Mouse (Mus musculus): ENCODE results near the gene Tex22.

Tex22 gene

GRCm38 (mm10) chr12:113060178-113060577, 14.1 kb upstream of the Tex22 start:
- no peak for DNase-seq

GRCm38 (mm10) chr12:113061606-113062005, 12.7 kb upstream of the Tex22 start:
- DNase-seq = no peak

DNA sequence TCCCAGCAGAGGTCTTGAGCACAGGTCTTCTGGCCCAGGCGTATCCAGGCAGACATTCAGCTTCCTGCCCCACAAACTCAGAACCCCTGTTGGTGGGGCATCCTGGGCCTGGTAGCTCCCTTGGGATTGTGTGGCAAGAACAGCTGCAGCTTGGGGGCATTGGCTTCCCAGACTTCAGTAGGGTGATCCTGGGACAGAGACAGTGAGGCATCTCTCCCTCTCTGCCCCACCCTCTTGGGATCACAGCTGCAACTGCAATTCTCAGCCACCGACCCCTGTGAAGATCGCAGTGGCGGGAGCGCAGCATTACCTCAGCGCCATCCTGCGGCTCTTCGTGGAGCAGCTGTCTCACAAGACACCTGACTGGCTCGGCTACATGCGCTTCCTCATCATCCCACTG, 12.1 kb upstream of the Tex22 start:
- DNase-seq = no peak

DNA sequence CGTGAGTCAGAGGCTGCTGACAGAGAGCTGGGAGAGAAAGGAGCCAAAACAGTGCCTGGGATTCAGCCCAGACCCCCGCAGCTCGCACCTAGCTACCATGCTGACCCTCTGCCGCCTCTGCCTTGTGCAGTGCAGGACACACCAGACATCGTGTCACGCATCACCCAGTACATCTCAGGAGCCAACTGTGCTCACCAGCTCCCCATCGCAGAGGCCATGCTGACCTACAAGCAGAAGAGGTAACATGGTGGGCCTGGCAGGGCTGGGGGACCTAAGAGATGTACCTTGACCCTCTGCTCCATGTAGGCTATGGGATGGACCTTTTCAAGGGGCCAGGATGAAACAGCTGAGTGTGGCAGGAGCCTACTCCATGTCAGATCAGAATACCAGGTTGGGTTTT, 10.6 kb upstream of the Tex22 start:
- DNase-seq = no peak

- DNase-seq = no peak
Measured at GRCm38 (mm10) chr12:113068002-113068401, 6.3 kb upstream of the Tex22 start.

DNA sequence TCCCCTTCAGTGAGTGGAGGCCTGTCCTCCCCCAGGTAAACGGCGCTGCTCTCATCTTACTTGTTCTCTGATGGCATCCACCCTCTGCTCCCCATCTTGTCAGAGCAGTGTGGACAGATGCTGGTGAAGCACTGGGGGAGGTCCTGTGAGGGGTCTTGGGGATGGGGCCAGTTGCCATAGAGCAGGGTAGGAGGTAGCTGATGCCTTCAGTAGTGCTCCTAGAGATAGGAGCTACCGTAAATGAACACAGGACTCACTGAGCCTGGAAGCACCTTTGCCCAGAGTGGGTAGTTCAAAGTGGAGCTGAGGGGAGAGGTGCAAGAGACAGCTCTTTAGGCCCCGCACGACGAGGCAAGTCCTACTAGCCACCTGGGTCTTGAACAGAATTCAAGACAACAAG, 4.9 kb upstream of the Tex22 start:
- no peak for DNase-seq

GRCm38 (mm10) chr12:113071321-113071720, 3.0 kb upstream of the Tex22 start:
- DNase-seq = peak; percentile 53 to 62

DNA sequence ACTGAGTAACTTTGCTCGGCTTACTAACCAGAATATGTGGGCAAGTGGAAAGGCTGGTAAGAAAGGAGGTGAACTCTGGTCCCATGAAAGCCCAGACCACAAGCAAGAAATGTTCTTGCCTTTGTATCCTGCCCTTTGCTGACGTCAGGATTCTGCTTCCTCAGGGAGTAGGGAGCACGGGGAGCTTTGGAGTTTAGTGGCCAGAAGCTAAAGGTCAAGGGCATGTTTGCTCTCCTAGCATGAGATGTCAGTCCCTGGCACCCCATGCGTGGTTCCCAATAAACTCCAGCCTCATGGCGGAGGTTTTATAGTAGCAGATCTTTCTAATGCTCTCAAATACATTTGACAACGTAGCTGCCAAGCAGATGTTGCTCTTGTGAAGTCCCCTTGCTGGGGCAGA, 2.5 kb upstream of the Tex22 start:
- no peak for DNase-seq

DNA sequence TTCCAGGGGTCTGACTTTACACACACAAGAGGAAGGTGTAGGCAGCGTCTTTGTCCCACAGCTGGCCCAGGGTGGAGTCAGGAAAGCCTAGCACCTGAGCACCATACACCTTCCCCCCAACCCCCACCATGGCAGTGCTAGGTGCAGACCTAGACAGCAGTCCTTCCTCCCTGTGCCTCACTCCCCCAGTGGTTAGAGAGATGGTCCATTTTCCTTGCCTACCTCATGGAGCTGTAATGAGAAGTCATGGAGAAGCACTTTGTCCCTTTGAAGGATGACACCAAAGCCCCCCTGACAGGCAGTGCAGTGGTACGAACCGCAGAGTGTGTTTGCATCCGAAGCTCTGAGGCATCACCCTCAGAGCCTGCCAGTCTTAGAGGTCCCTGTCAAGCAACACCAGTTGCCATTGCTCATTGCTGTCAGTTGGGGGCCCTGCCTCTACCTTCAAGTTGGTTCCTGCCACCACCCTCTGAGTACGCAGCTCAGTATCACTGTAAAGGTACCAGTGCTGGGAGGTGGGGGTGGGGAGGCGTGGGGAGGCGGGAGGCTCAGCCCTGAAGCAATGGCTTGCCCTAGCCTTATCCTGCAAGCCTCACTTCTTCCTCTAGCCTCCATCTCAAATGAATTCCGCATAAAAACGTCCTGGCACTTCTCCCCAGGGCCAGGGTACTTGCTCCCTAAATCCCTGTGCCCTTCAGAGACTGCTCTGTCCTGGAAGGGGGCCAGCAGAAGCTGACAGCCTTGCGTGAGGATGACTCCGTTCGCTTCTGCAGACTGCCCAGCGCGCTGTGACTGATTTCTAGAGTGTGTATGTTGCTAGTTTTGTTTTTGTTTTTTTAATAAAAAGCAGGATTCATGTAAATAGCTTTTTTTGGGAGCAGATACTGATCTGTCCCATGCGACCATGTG, 628 bp upstream of the Tex22 start:
- peak in 1 of 2 experiments; percentile 73 for DNase-seq

GRCm38 (mm10) chr12:113075063-113075454, 757 bp downstream of the Tex22 start:
- peak; percentile 93 to 94 for DNase-seq

GRCm38 (mm10) chr12:113075486-113075885, 1.2 kb downstream of the Tex22 start:
- no peak for DNase-seq

DNA sequence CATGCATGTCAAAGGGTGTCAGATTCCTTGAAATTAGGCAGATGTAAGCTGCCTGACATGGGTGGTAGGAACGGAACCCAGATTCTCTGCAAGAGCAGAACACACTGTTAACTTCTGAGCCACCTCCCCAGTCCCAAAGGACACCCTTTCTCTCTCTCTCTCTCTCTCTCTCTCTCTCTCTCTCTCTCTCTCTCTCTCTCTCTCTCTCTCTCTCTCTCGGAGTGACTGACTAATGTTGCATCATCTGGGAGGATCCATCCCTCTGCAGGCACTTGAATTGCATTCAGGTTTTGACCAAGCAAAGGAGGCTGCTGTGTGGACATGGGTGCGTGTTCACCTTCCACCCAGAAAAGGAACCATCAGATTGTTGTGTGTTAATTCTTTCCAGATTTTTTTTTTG, 13.0 kb downstream of the Tex22 start:
- DNase-seq = no peak

DNA sequence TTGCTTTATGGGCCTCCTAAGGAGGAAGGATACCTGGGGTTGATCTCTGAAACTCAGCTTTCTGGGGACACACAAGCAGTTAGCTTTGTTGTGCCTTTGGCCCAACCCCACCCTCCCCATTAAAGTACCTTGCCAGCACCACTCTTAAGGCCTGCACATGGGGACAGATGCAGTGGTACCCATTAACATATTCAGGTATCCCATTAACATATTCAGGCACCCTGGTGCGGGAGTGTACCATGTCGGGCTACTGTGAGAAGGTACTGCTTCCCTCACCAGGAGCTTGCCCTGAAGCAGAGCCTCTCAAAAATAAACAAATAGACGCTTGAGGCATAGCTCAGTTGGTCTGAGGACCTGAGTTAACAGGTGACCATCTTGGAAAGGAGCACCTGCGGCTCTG, 13.7 kb downstream of the Tex22 start:
- DNase-seq = no peak

GRCm38 (mm10) chr12:113089107-113089506, 14.8 kb downstream of the Tex22 start:
- no peak for DNase-seq

DNA sequence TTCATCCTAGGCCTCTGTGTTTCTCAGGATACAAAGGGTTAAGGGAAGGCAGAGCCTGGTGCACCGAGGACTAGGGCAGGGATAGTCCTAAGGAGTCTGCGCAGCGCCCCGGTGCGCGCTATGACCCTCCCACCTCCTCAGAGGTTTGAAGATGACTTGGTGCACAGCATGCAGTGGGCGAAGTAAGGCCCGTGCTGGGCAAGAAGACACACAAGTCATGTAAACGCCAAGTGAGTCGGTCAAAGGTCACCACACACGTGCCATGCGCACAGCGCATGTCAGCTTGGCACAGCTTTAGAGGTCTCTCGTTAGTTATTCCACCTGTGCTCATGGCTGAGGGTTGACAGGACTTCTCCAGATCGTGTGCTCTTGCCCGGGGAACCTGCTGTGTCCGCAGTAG, 15.8 kb downstream of the Tex22 start:
- DNase-seq = no peak

GRCm38 (mm10) chr12:113097040-113097439, 22.7 kb downstream of the Tex22 start:
- DNase-seq = peak in 1 of 2 experiments; percentile 52

DNA sequence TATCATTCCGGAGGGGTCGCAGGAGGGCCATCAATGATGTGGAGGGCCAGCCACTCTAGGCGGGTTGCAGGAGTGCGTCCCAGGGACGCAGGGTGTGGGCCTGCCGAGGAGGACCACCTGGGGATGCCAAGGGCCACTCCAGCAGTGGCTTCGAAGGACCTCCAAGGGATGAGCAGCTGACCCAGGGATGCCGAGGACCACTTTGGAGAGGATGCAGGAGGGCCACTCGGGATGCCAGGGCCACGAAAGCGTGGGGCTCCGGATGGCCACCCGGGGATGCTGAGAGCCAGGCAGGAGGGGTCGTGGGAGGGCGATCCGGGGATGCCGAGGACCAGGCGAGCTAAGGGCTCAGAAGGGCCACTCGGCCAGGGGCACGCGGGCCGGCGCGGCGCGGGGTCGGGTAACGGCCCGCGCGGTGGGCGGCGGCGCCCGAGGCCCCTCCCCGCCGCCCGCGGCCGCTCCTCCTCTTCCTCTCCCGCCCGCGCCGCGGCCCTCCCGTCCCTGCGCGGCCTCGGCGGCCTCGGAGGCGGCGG, 23.5 kb downstream of the Tex22 start, which contains the start of gene Mta1:
Gene Mta1, plus strand, starts transcription at position 530 of the 533 bp plus-strand sequence.
- DNase-seq = peak; percentile 66 to 83

GRCm38 (mm10) chr12:113098530-113099151, 24.3 kb downstream of the Tex22 start:
- DNase-seq = peak; percentile 54 to 62

GRCm38 (mm10) chr12:113099470-113100237, 25.4 kb downstream of the Tex22 start:
- peak in 1 of 2 experiments; percentile 32 for DNase-seq

- peak; percentile 78 to 83 for DNase-seq
Measured at GRCm38 (mm10) chr12:113100448-113101076, 26.3 kb downstream of the Tex22 start.

- no peak for DNase-seq
Measured at GRCm38 (mm10) chr12:113101251-113101960, 27.1 kb downstream of the Tex22 start.

GRCm38 (mm10) chr12:113102461-113102860, 28.2 kb downstream of the Tex22 start:
- DNase-seq = peak; percentile 71 to 83
